ENCODE assay signal across 10 mouse cellular contexts in the genomic region with DNA sequence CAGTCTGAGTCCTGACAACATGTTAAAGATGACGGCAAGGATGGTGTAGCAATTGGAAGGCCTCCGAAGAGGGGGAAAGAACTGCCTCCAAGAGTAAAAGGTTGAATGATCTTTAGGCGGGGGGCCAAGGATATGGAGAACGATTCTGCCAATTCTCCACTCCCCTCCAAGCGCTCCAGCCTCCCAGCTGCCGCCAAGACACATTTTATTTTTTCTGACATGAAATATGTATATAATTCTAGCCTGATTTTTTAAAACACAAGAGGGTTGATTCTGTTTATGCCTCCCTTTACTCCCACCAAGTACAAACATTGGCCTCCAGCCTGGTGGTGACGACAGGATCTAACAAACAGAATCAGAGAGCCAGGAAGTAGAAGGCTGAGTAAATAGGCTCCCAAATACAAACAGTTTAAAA.
DNase-seq lines count a peak whose midpoint lies in the region; ATAC-seq and TF ChIP-seq lines count a peak whose summit lies in the region.
"Had no signal": no experiment of that assay in that cellular context is flagged by ENCODE, and none has a peak within 500 bp of the region (broad histone marks: within the 10 kb centered on the region; RNA-seq: fewer than 3 reads in every experiment).

No protein-coding gene starts in this region.

- TF ChIP-seq CTCF in kidney, postnatal 0 days (IDR thresholded peaks at IDR 0.05; ENCODE audit: low read depth), result no peak

- H3K9me3 ChIP-seq in kidney, postnatal 0 days (replicated peaks; ENCODE audit: low read length), result no peaks in the 10 kb centered on the region
- H3K9me3 ChIP-seq in kidney, embryonic 16.5 days (ENCODE audit: low read length), result 0 out of 2 replicates have a peak, but pooled peaks cover 3% of the 10 kb centered on the region
- H3K9me3 ChIP-seq in heart, embryonic 15.5 days (replicated peaks), result no peaks in the 10 kb centered on the region
- peaks cover 6% of the 10 kb centered on the region; the same call in 1 of the 2 replicates for H3K9me3 ChIP-seq in hindbrain, embryonic 12.5 days (replicated peaks)
- H3K9me3 ChIP-seq: limb, embryonic 13.5 days; midbrain, embryonic 12.5 days had no signal

- WGBS in kidney, postnatal 0 days, result 48% methylated on average over 7 of the region's 7 CpGs
- 57% methylated on average over 7 of the region's 7 CpGs for WGBS in kidney, embryonic 16.5 days
- 61% methylated on average over 7 of the region's 7 CpGs for WGBS in heart, embryonic 15.5 days
- WGBS in hindbrain, embryonic 12.5 days, result 84% methylated on average over 7 of the region's 7 CpGs

- no peak for ATAC-seq in kidney, postnatal 0 days (replicated peaks; ENCODE audit: low FRiP score, low read depth)
- ATAC-seq in kidney, embryonic 16.5 days (ENCODE audit: low FRiP score, low TSS enrichment), result no peak
- ATAC-seq in heart, embryonic 15.5 days (replicated peaks; ENCODE audit: insufficient number of reproducible peaks, insufficient read depth, low FRiP score, low read depth), result no peak
- ATAC-seq in hindbrain, embryonic 12.5 days (ENCODE audit: low FRiP score), result no peak

- no peaks in the 10 kb centered on the region for H3K36me3 ChIP-seq in kidney, postnatal 0 days (ENCODE audit: insufficient read depth, low read length)
- no peaks in the 10 kb centered on the region for H3K36me3 ChIP-seq in kidney, embryonic 16.5 days (ENCODE audit: insufficient read depth, low read length)
- H3K36me3 ChIP-seq in heart, embryonic 15.5 days, result no peaks in the 10 kb centered on the region
- no peaks in the 10 kb centered on the region for H3K36me3 ChIP-seq in hindbrain, embryonic 12.5 days
- H3K36me3 ChIP-seq: limb, embryonic 13.5 days; midbrain, embryonic 12.5 days had no signal

- no peak overlapping the region for H3K9ac ChIP-seq in kidney, postnatal 0 days (ENCODE audit: low read depth, low read length)
- no peak overlapping the region for H3K9ac ChIP-seq in kidney, embryonic 16.5 days (replicated peaks; ENCODE audit: low read length)
- H3K9ac ChIP-seq in heart, embryonic 15.5 days, result no peak overlapping the region
- H3K9ac ChIP-seq in hindbrain, embryonic 12.5 days, result no peak overlapping the region
- H3K9ac ChIP-seq: limb, embryonic 13.5 days; midbrain, embryonic 12.5 days had no signal

- no peaks in the 10 kb centered on the region for H3K27me3 ChIP-seq in kidney, postnatal 0 days (ENCODE audit: insufficient read depth, low read length)
- H3K27me3 ChIP-seq in kidney, embryonic 16.5 days (ENCODE audit: insufficient read depth, low read length), result no peaks in the 10 kb centered on the region
- H3K27me3 ChIP-seq in heart, embryonic 15.5 days, result no peaks in the 10 kb centered on the region
- H3K27me3 ChIP-seq in hindbrain, embryonic 12.5 days, result no peaks in the 10 kb centered on the region
- H3K27me3 ChIP-seq: limb, embryonic 13.5 days; midbrain, embryonic 12.5 days had no signal

- H3K4me2 ChIP-seq in kidney, postnatal 0 days (ENCODE audit: low read length), result no peak overlapping the region
- H3K4me2 ChIP-seq in kidney, embryonic 16.5 days (replicated peaks; ENCODE audit: low read depth, low read length), result no peak overlapping the region
- no peak overlapping the region for H3K4me2 ChIP-seq in heart, embryonic 15.5 days
- H3K4me2 ChIP-seq in hindbrain, embryonic 12.5 days (replicated peaks), result no peak overlapping the region
- H3K4me2 ChIP-seq: limb, embryonic 13.5 days; midbrain, embryonic 12.5 days had no signal

- H3K27ac ChIP-seq in kidney, postnatal 0 days, result no peak overlapping the region
- H3K27ac ChIP-seq in kidney, embryonic 16.5 days (ENCODE audit: low read length), result no peak overlapping the region
- 0 out of 2 replicates have a peak overlapping the region, but pooled peaks have one; percentile 17 for H3K27ac ChIP-seq in heart, embryonic 15.5 days
- H3K27ac ChIP-seq in hindbrain, embryonic 12.5 days, result no peak overlapping the region
- H3K27ac ChIP-seq: limb, embryonic 13.5 days; midbrain, embryonic 12.5 days had no signal

- H3K4me3 ChIP-seq in kidney, postnatal 0 days (replicated peaks; ENCODE audit: low read depth, low read length), result no peak overlapping the region
- no peak overlapping the region for H3K4me3 ChIP-seq in kidney, embryonic 16.5 days (ENCODE audit: low read length)
- H3K4me3 ChIP-seq in heart, embryonic 15.5 days, result no peak overlapping the region
- no peak overlapping the region for H3K4me3 ChIP-seq in hindbrain, embryonic 12.5 days
- H3K4me3 ChIP-seq: limb, embryonic 13.5 days; midbrain, embryonic 12.5 days had no signal

- peak; percentile 54 for DNase-seq in kidney, postnatal 0 days (ENCODE audit: low spot score)
- peak; percentile 54 for DNase-seq in gastrocnemius, adult 18-20 months (ENCODE audit: low spot score)
- DNase-seq in lung, postnatal 4 days, result peak; percentile 53 to 57
- no peak for DNase-seq in spleen, postnatal 4 days (ENCODE audit: low spot score in 2 of 2)
- DNase-seq: adrenal gland, adult 8-10 months had no signal

- H3K4me1 ChIP-seq in kidney, postnatal 0 days (replicated peaks; ENCODE audit: insufficient read depth, low read length), result no peaks in the 10 kb centered on the region
- H3K4me1 ChIP-seq in kidney, embryonic 16.5 days (ENCODE audit: insufficient read depth, low read length), result no peaks in the 10 kb centered on the region
- no peaks in the 10 kb centered on the region for H3K4me1 ChIP-seq in heart, embryonic 15.5 days (replicated peaks)
- no peaks in the 10 kb centered on the region for H3K4me1 ChIP-seq in hindbrain, embryonic 12.5 days
- H3K4me1 ChIP-seq: limb, embryonic 13.5 days; midbrain, embryonic 12.5 days had no signal

Comparison
In these comparisons a context has a peak if more than half of its experiments do, and no peak if none do; other contexts are left out.
1. DNase-seq: peak in kidney, postnatal 0 days (single experiment), gastrocnemius, adult 18-20 months (single experiment) and lung, postnatal 4 days (2 of 2); none in spleen, postnatal 4 days (0 of 2).